Mouse (Mus musculus): Measurements from ENCODE around the gene Gipr. TPM values are rescaled to one million over a fixed set of nuclear protein-coding genes. Genes with fewer than 3 reads are reported as not detected.
A peak's percentile ranks its signal among the peaks of the same experiment; 100 is the strongest.

Gene Gipr
- 2.0 and 2.9 TPM in 2 replicates for polyA plus RNA-seq (2015; fragmentation: Nextera tagmentation; extraction: Ambion mirVana)

DNA sequence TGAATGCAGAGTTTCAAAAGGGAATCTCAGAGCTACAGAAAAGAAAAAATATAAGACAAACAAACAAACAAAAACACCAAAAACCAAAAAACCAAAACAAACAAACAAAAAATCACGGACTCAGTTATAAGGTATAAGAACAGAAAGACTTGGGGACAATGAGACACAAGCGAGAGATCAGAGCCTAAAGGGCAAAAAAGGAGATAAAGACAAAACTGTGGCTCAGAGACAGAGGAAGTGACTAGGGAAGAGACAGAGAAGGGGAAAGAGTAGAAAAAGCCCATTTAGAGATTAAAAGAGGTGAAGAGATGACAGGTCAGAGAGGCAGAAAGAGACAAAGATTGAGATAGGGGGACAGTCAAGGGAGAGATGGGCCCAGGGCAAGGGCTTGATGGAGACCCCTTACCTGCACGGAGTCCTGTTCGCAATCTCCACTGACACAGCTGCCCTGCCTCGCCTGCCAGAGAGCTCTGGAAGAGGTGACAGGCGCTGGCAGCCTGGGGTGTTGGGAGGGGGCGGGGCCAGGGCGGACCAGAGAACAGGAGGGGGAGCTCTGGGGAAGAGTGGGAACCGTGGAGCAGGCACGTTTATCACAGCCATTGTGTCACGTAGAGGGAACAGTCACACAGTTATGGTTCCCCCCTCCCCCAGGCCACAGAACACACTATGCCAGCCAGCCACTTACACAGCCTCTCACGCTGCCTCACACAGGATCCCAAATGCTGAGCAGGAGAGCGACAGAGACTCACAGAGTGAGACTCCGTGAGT is at the start of gene Gipr:
Gipr (minus strand) TSS at position 472 of the 768 bp plus-strand sequence.
- H3K9me3 ChIP-seq (ENCODE audit: control insufficient read depth, low read length) = peaks cover 2% of the 10 kb centered on the region; the same call in 1 of the 2 replicates
- ATAC-seq = 0 out of 2 replicates have a peak, but pooled peaks have one; percentile 19
- no peak within 1 kb of the TSS for H3K4me3 ChIP-seq (ENCODE audit: low read length)
- peaks cover 7% of the 10 kb centered on the region for H3K27me3 ChIP-seq (replicated peaks; ENCODE audit: control insufficient read depth, insufficient read depth, low read length)
- peak within 1 kb of the TSS; percentile 38 for H3K4me2 ChIP-seq (ENCODE audit: low read length)
- no peaks in the 10 kb centered on the region for H3K36me3 ChIP-seq (ENCODE audit: control insufficient read depth, insufficient read depth, low read length)
- H3K27ac ChIP-seq (ENCODE audit: low read depth, low read length) = no peak within 1 kb of the TSS
- WGBS = 14% methylated on average over 11 of the region's 14 CpGs
- peak within 1 kb of the TSS; percentile 18; the same call in 1 of the 2 replicates for H3K9ac ChIP-seq (ENCODE audit: low read depth, low read length)
- peaks cover 6% of the 10 kb centered on the region; the same call in 1 of the 2 replicates for H3K4me1 ChIP-seq (ENCODE audit: control insufficient read depth, insufficient read depth, low read depth, low read length)

DNA sequence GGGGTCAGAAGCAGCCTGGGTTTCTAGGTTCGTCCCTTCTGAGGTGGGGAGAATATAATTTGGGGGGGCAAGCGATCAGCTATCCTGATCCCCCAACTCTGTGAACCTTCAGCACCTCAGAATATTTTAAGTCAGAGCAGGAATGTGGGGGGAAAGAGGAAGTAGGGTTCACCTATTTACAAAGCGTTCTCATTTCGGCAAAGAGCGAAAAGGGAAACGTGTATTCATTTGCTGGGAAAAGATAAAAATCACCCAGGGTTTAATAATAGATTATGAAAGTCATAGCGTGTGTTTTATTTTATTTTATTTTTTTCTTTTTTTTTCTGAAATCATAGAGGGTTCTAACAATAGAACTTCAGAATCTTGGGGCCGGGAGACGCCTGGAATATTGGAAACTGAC is 49.0 kb upstream of the Gipr start:
- no peak overlapping the region for H3K4me2 ChIP-seq (ENCODE audit: low read length)
- H3K9me3 ChIP-seq (ENCODE audit: control insufficient read depth, low read length) = no peaks in the 10 kb centered on the region
- no peak overlapping the region for H3K27ac ChIP-seq (ENCODE audit: low read depth, low read length)
- ATAC-seq = no peak
- H3K9ac ChIP-seq (ENCODE audit: low read depth, low read length) = no peak overlapping the region
- H3K4me1 ChIP-seq (ENCODE audit: control insufficient read depth, insufficient read depth, low read depth, low read length) = peaks cover 8% of the 10 kb centered on the region
- H3K4me3 ChIP-seq (ENCODE audit: low read length) = no peak overlapping the region
- H3K27me3 ChIP-seq (replicated peaks; ENCODE audit: control insufficient read depth, insufficient read depth, low read length) = no peaks in the 10 kb centered on the region; the same call in 1 of the 2 replicates
- H3K36me3 ChIP-seq (ENCODE audit: control insufficient read depth, insufficient read depth, low read length) = no peaks in the 10 kb centered on the region
- 68% methylated on average over 9 of the region's 9 CpGs for WGBS

GRCm38 (mm10) chr7:19214369-19214768 is 48.4 kb upstream of the Gipr start:
- no peak for ATAC-seq
- WGBS = 67% methylated on average over 7 of the region's 7 CpGs
- no peak overlapping the region for H3K9ac ChIP-seq (ENCODE audit: low read depth, low read length)

DNA sequence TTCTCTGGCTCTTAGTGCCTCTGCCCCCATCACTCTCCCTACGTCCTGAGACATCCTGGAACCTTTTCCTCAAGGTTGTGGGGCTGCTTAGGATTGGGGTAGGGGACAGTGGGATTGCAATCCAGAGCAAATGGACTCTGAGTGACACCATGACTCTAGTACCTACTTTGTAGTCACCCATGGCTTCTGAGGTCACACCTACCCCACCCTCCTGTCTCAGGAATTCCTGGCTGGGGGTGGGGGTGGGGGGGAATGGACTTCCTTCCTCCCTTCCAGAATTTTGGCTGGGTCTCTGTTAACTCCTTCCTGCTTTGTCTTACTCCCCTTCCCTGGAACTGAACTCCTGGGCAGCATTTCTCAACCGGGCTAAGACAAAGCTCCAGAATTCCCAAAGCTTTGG is 47.5 kb upstream of the Gipr start:
- 62% methylated on average over 2 of the region's 2 CpGs for WGBS
- H3K4me1 ChIP-seq (ENCODE audit: control insufficient read depth, insufficient read depth, low read depth, low read length) = peaks cover 8% of the 10 kb centered on the region
- H3K4me3 ChIP-seq (ENCODE audit: low read length) = no peak overlapping the region
- H3K27me3 ChIP-seq (replicated peaks; ENCODE audit: control insufficient read depth, insufficient read depth, low read length) = no peaks in the 10 kb centered on the region; the same call in 1 of the 2 replicates
- no peak for ATAC-seq
- no peak overlapping the region for H3K9ac ChIP-seq (ENCODE audit: low read depth, low read length)
- no peaks in the 10 kb centered on the region for H3K36me3 ChIP-seq (ENCODE audit: control insufficient read depth, insufficient read depth, low read length)
- no peak overlapping the region for H3K4me2 ChIP-seq (ENCODE audit: low read length)
- H3K27ac ChIP-seq (ENCODE audit: low read depth, low read length) = no peak overlapping the region
- no peaks in the 10 kb centered on the region for H3K9me3 ChIP-seq (ENCODE audit: control insufficient read depth, low read length)

More at GRCm38 (mm10) chr7:19214369-19214768, 48.4 kb upstream of the Gipr start:
- no peaks in the 10 kb centered on the region for H3K9me3 ChIP-seq (ENCODE audit: control insufficient read depth, low read length)
- no peaks in the 10 kb centered on the region for H3K36me3 ChIP-seq (ENCODE audit: control insufficient read depth, insufficient read depth, low read length)
- H3K27me3 ChIP-seq (replicated peaks; ENCODE audit: control insufficient read depth, insufficient read depth, low read length) = no peaks in the 10 kb centered on the region; the same call in 1 of the 2 replicates
- peaks cover 8% of the 10 kb centered on the region for H3K4me1 ChIP-seq (ENCODE audit: control insufficient read depth, insufficient read depth, low read depth, low read length)
- 0 out of 2 replicates have a peak overlapping the region, but pooled peaks have one; percentile 12 for H3K4me2 ChIP-seq (ENCODE audit: low read length)
- H3K4me3 ChIP-seq (ENCODE audit: low read length) = no peak overlapping the region
- H3K27ac ChIP-seq (ENCODE audit: low read depth, low read length) = no peak overlapping the region

DNA sequence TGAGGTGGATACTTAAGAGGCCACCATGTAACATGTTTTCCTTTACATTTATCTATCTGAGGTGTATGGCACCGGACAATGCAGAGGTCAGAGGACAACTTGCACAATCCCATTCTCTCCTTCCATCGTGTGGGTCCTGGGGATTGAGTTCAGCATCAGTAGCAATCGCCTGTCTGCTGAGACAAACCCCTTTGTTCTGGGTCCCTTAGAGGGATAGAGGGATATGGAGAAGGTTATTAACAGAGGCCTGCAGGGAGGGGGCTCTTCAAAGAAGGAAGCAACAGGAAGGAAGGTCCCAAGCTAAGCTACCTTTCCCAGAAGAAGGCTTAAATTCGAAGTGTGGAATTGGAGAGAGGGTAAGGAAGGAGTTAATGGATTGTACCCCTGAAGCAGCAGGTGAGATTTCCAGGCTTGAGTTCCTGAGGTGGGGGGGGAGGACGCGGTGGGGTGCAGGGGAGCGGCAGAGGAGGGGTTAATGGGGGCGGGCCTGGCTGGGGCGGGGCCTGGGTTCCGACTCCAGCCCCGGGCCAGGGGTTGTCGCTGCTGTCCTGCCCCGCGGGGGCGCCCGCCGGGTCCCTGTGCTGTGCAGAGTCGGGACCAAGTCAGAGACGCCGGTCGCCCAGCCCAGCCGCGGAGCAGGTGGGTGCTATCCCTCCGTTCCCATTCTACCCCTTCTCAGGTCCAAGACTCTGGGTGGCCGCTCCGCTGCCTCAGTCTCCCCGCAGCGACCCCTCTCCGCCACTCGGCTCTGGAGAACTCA is 46.2 kb upstream of the Gipr start, which contains the start of gene Gpr4:
Gpr4 (plus strand) TSS at position 543 of the 760 bp plus-strand sequence.
- H3K9ac ChIP-seq (ENCODE audit: low read depth, low read length) = peak within 1 kb of the TSS; percentile 71
- H3K36me3 ChIP-seq (ENCODE audit: control insufficient read depth, insufficient read depth, low read length) = no peaks in the 10 kb centered on the region
- H3K27me3 ChIP-seq (replicated peaks; ENCODE audit: control insufficient read depth, insufficient read depth, low read length) = no peaks in the 10 kb centered on the region; the same call in 1 of the 2 replicates
- peak within 1 kb of the TSS; percentile 55 for H3K4me3 ChIP-seq (ENCODE audit: low read length)
- no peaks in the 10 kb centered on the region for H3K9me3 ChIP-seq (ENCODE audit: control insufficient read depth, low read length)
- peak; percentile 68 for ATAC-seq
- 2% methylated on average over 29 of the region's 30 CpGs for WGBS
- no peak within 1 kb of the TSS for H3K27ac ChIP-seq (ENCODE audit: low read depth, low read length)
- peak within 1 kb of the TSS; percentile 90 for H3K4me2 ChIP-seq (ENCODE audit: low read length)
- peaks cover 8% of the 10 kb centered on the region for H3K4me1 ChIP-seq (ENCODE audit: control insufficient read depth, insufficient read depth, low read depth, low read length)

DNA sequence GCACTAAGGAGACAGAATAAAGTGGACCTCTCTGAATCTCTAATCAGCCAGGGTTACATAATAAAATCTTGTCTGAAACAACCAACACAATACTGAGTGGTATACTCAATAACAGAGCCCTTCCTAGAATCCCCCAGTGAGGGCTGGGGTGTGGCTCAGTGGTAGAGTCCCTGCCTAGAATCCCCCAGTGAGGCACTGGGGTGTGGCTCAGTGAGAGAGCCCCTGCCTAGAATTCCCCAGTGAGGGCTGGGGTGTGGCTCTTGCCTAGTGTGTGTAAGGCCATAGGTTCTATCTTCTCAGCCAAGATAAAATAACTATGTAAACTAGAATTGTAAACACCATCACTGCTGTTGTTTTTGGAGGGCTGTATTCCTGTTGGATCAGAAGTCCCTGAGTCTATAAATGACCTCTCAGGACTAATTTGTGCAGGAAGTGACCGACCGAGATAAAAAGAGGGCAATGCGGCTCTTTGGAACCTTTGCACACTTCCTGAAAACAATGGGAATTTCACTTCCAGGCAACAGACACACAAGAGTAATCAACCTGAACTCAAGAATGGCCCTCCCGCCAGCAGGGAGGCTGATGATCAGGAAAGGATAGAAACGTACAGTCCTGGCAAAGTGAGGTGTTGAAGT is 45.2 kb upstream of the Gipr start:
- WGBS = 44% methylated on average over 5 of the region's 5 CpGs
- no peak overlapping the region for H3K9ac ChIP-seq (ENCODE audit: low read depth, low read length)
- H3K4me2 ChIP-seq (ENCODE audit: low read length) = no peak overlapping the region
- no peak for ATAC-seq
- peaks cover 8% of the 10 kb centered on the region for H3K4me1 ChIP-seq (ENCODE audit: control insufficient read depth, insufficient read depth, low read depth, low read length)
- no peaks in the 10 kb centered on the region for H3K9me3 ChIP-seq (ENCODE audit: control insufficient read depth, low read length)
- H3K27me3 ChIP-seq (replicated peaks; ENCODE audit: control insufficient read depth, insufficient read depth, low read length) = no peaks in the 10 kb centered on the region; the same call in 1 of the 2 replicates
- no peak overlapping the region for H3K4me3 ChIP-seq (ENCODE audit: low read length)
- H3K27ac ChIP-seq (ENCODE audit: low read depth, low read length) = no peak overlapping the region
- H3K36me3 ChIP-seq (ENCODE audit: control insufficient read depth, insufficient read depth, low read length) = no peaks in the 10 kb centered on the region

GRCm38 (mm10) chr7:19210010-19210409 is 44.1 kb upstream of the Gipr start:
- H3K9me3 ChIP-seq (ENCODE audit: control insufficient read depth, low read length) = no peaks in the 10 kb centered on the region
- no peak overlapping the region for H3K9ac ChIP-seq (ENCODE audit: low read depth, low read length)
- ATAC-seq = no peak
- H3K4me1 ChIP-seq (ENCODE audit: control insufficient read depth, insufficient read depth, low read depth, low read length) = peaks cover 8% of the 10 kb centered on the region
- H3K36me3 ChIP-seq (ENCODE audit: control insufficient read depth, insufficient read depth, low read length) = peaks cover 10% of the 10 kb centered on the region; the same call in 1 of the 2 replicates
- H3K4me2 ChIP-seq (ENCODE audit: low read length) = no peak overlapping the region
- no peaks in the 10 kb centered on the region; the same call in 1 of the 2 replicates for H3K27me3 ChIP-seq (replicated peaks; ENCODE audit: control insufficient read depth, insufficient read depth, low read length)
- H3K4me3 ChIP-seq (ENCODE audit: low read length) = no peak overlapping the region
- 95% methylated on average over 5 of the region's 5 CpGs for WGBS
- H3K27ac ChIP-seq (ENCODE audit: low read depth, low read length) = no peak overlapping the region

DNA sequence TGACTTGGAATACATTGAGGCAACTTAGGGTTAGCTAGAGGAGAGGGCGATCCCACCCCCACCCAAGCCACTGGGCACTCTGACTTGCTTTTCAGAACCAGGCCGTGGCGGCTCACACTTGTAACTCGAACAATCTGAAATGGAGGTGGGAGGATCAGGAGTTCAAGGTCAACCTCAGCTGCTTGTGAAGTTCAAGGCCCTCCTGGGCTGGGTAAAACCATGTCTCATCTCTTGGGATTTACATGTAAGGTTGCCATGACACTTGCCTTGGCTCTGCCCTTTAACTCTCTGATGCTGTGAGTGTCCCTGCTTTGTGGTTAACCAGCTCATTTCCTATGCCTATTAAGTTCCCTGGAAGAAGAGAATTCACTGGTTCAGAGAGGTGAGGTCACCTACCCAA is 43.6 kb upstream of the Gipr start:
- no peak for ATAC-seq
- H3K27ac ChIP-seq (ENCODE audit: low read depth, low read length) = no peak overlapping the region
- H3K36me3 ChIP-seq (ENCODE audit: control insufficient read depth, insufficient read depth, low read length) = peaks cover 10% of the 10 kb centered on the region; the same call in 1 of the 2 replicates
- peaks cover 8% of the 10 kb centered on the region for H3K4me1 ChIP-seq (ENCODE audit: control insufficient read depth, insufficient read depth, low read depth, low read length)
- H3K4me2 ChIP-seq (ENCODE audit: low read length) = no peak overlapping the region
- no peak overlapping the region for H3K9ac ChIP-seq (ENCODE audit: low read depth, low read length)
- H3K4me3 ChIP-seq (ENCODE audit: low read length) = no peak overlapping the region
- no peaks in the 10 kb centered on the region for H3K9me3 ChIP-seq (ENCODE audit: control insufficient read depth, low read length)
- 86% methylated on average over 4 of the region's 4 CpGs for WGBS
- no peaks in the 10 kb centered on the region; the same call in 1 of the 2 replicates for H3K27me3 ChIP-seq (replicated peaks; ENCODE audit: control insufficient read depth, insufficient read depth, low read length)

Measured in hindbrain, embryonic 16.5 days (tissue).